Mouse (Mus musculus): Measurements from ENCODE around the gene Abcc12.
A peak's percentile ranks its signal among the peaks of the same experiment; 100 is the strongest.

Abcc12 gene

GRCm38 (mm10) chr8:86578693-86579092 lies 1.8 kb downstream of the Abcc12 start:
- DNase-seq (ENCODE audit: low read depth, low spot score), result no peak

GRCm38 (mm10) chr8:86578076-86578475 lies 2.4 kb downstream of the Abcc12 start:
- DNase-seq (ENCODE audit: low read depth, low spot score), result no peak

GRCm38 (mm10) chr8:86577547-86577946 lies 2.9 kb downstream of the Abcc12 start:
- DNase-seq (ENCODE audit: low read depth, low spot score), result no peak

GRCm38 (mm10) chr8:86563674-86564073 lies 16.8 kb downstream of the Abcc12 start:
- DNase-seq (ENCODE audit: low read depth, low spot score), result no peak

- DNase-seq (ENCODE audit: low read depth, low spot score), result no peak
Measured at GRCm38 (mm10) chr8:86561737-86562136, 18.7 kb downstream of the Abcc12 start.

- DNase-seq (ENCODE audit: low read depth, low spot score), result no peak
Measured at GRCm38 (mm10) chr8:86560688-86561065, 19.8 kb downstream of the Abcc12 start.

GRCm38 (mm10) chr8:86559947-86560687 lies 20.4 kb downstream of the Abcc12 start:
- no peak for DNase-seq (ENCODE audit: low read depth, low spot score)

- no peak for DNase-seq (ENCODE audit: low read depth, low spot score)
Measured at GRCm38 (mm10) chr8:86557186-86558045, 23.1 kb downstream of the Abcc12 start.

GRCm38 (mm10) chr8:86555564-86555963 lies 24.9 kb downstream of the Abcc12 start:
- DNase-seq (ENCODE audit: low read depth, low spot score), result no peak

GRCm38 (mm10) chr8:86554220-86554891 lies 26.1 kb downstream of the Abcc12 start:
- DNase-seq (ENCODE audit: low read depth, low spot score), result no peak

- DNase-seq (ENCODE audit: low read depth, low spot score), result no peak
Measured at GRCm38 (mm10) chr8:86550516-86550915, 30.0 kb downstream of the Abcc12 start.

- DNase-seq (ENCODE audit: low read depth, low spot score), result no peak
Measured at GRCm38 (mm10) chr8:86546001-86546400, 34.5 kb downstream of the Abcc12 start.

- DNase-seq (ENCODE audit: low read depth, low spot score), result no peak
Measured at GRCm38 (mm10) chr8:86540906-86541305, 39.6 kb downstream of the Abcc12 start.

- no peak for DNase-seq (ENCODE audit: low read depth, low spot score)
Measured at GRCm38 (mm10) chr8:86540376-86540775, 40.1 kb downstream of the Abcc12 start.

- no peak for DNase-seq (ENCODE audit: low read depth, low spot score)
Measured at GRCm38 (mm10) chr8:86536663-86536987, 43.9 kb downstream of the Abcc12 start.

- DNase-seq (ENCODE audit: low read depth, low spot score), result peak; percentile 34
Measured at GRCm38 (mm10) chr8:86535791-86536662, 44.5 kb downstream of the Abcc12 start.

- DNase-seq (ENCODE audit: low read depth, low spot score), result no peak
Measured at GRCm38 (mm10) chr8:86535068-86535560, 45.4 kb downstream of the Abcc12 start.

- DNase-seq (ENCODE audit: low read depth, low spot score), result no peak
Measured at GRCm38 (mm10) chr8:86529714-86530113, 50.8 kb downstream of the Abcc12 start.

- no peak for DNase-seq (ENCODE audit: low read depth, low spot score)
Measured at GRCm38 (mm10) chr8:86527336-86528029, 53.0 kb downstream of the Abcc12 start.

- no peak for DNase-seq (ENCODE audit: low read depth, low spot score)
Measured at GRCm38 (mm10) chr8:86526808-86527207, 53.7 kb downstream of the Abcc12 start.

- DNase-seq (ENCODE audit: low read depth, low spot score), result no peak
Measured at GRCm38 (mm10) chr8:86514203-86514602, 66.3 kb downstream of the Abcc12 start.

Measured in WW6 (cell line).